Mouse (Mus musculus) forebrain, embryonic 10.5 days (tissue): ENCODE data around the gene Asf1b. TPM values are rescaled to one million over a fixed set of nuclear protein-coding genes. Genes with fewer than 3 reads are reported as not detected.

Source experiments
- microRNA counts: library from miRNA; unstranded; fragments of <30 nt; microRNA quantifications from one replicate; lab custom pipeline; 2017
- microRNA-seq: library from miRNA; unstranded; fragments of <30 nt; microRNA quantifications from one replicate; pipeline ENCODE4, GENCODE M21; 2017
- polyA plus RNA-seq: library from polyadenylated mRNA; unstranded; fragments of >200 nt; fragmentation: Nextera tagmentation; extraction: Ambion mirVana; gene quantifications from 2 replicates; pipeline ENCODE4 v1.2.1, GENCODE M21; 2016

The Asf1b gene
- polyA plus RNA-seq, 1 experiment from 2014 or later, result 112 TPM

MicroRNAs encoded within 50 kb of the gene (microRNA counts, 519-probe panel; counts per million panel counts)
- 341 counts per million, percentile 65 among the panel's probes with 10 or more counts for microRNA mmu-miR-1199 (lab: Ali Mortazavi, UCI)

Small RNAs within 50 kb of the gene (microRNA-seq; reads per million reads assigned to microRNA genes)
- gene Gm44330 (not detected), gene Gm44450 (not detected), gene Mir1199 (2.1 reads per million), gene Mir8111 (3.0 reads per million, percentile 2 among the genes with 10 or more reads in this experiment)

Other genes starting within 250 kb of the Asf1b start
- 364 and 371 TPM in 2 replicates for gene Ddx39, start 240.3 kb upstream of the Asf1b start, polyA plus RNA-seq
- gene Adgre5, start 214.2 kb upstream of the Asf1b start, polyA plus RNA-seq, result 8.3 and 9.2 TPM in 2 replicates
- 11.1 and 12.5 TPM in 2 replicates for gene Adgrl1, start 55.4 kb upstream of the Asf1b start, polyA plus RNA-seq
- gene Gm10644, start 302 bp upstream of the Asf1b start, polyA plus RNA-seq, result 0.94 and 1.2 TPM in 2 replicates
- 148 and 158 TPM in 2 replicates for gene Prkaca, start 17.5 kb downstream of the Asf1b start, polyA plus RNA-seq
- 10.2 and 10.3 TPM in 2 replicates for gene Samd1, start 42.2 kb downstream of the Asf1b start, polyA plus RNA-seq
- 0.49 and 0.63 TPM in 2 replicates for gene 1700067K01Rik, start 46.0 kb downstream of the Asf1b start, polyA plus RNA-seq
- 0.42 and 0.79 TPM in 2 replicates for gene 2210011C24Rik, start 56.7 kb downstream of the Asf1b start, polyA plus RNA-seq
- gene Palm3, start 66.0 kb downstream of the Asf1b start, polyA plus RNA-seq, result 7.8 and 8.2 TPM in 2 replicates
- 0.12 and 0.30 TPM in 2 replicates for gene Il27ra, start 87.1 kb downstream of the Asf1b start, polyA plus RNA-seq
- gene Rln3, start 89.5 kb downstream of the Asf1b start, polyA plus RNA-seq, result not detected in 2 replicates
- 1.0 and 1.5 TPM in 2 replicates for gene Gm10643, start 109.6 kb downstream of the Asf1b start, polyA plus RNA-seq
- gene Rfx1, start 111.3 kb downstream of the Asf1b start, polyA plus RNA-seq, result 8.4 and 8.5 TPM in 2 replicates
- 17.0 and 18.5 TPM in 2 replicates for gene Dcaf15, start 149.3 kb downstream of the Asf1b start, polyA plus RNA-seq
- 0.14 and 0.17 TPM in 2 replicates for gene Podnl1, start 170.5 kb downstream of the Asf1b start, polyA plus RNA-seq
- gene Cc2d1a, start 192.4 kb downstream of the Asf1b start, polyA plus RNA-seq, result 17.3 and 20.8 TPM in 2 replicates
- gene 4930432K21Rik, start 192.5 kb downstream of the Asf1b start, polyA plus RNA-seq, result 1.9 and 2.4 TPM in 2 replicates
- gene Nanos3, start 229.7 kb downstream of the Asf1b start, polyA plus RNA-seq, result 2.6 and 3.7 TPM in 2 replicates